Mouse (Mus musculus) cerebellum, postnatal 10 days (tissue): ENCODE measurements around the gene Foxp1.

Experiments used
- DNase-seq, 2 experiments: peaks; one replicate each; pipeline ENCODE4 v3.0.0; 2021; ENCODE audit warnings: mixed read lengths in 2 of 2

The Foxp1 gene

GRCm38 (mm10) chr6:99035459-99036375, 486.8 kb downstream of the Foxp1 start:
- no peak for DNase-seq

- no peak for DNase-seq
Measured at GRCm38 (mm10) chr6:99033062-99033461, 489.5 kb downstream of the Foxp1 start.

GRCm38 (mm10) chr6:99031321-99031903, 491.1 kb downstream of the Foxp1 start:
- no peak for DNase-seq

- peak; percentile 23 to 40 for DNase-seq
Measured at GRCm38 (mm10) chr6:99030251-99030650, 492.3 kb downstream of the Foxp1 start.

GRCm38 (mm10) chr6:99029438-99029837, 493.1 kb downstream of the Foxp1 start:
- no peak for DNase-seq

- DNase-seq = no peak
Measured at GRCm38 (mm10) chr6:99028989-99029305, 493.6 kb downstream of the Foxp1 start.

- DNase-seq = peak; percentile 70 to 82
Measured at GRCm38 (mm10) chr6:99028161-99028988, 494.1 kb downstream of the Foxp1 start.

- no peak for DNase-seq
Measured at GRCm38 (mm10) chr6:99027542-99028160, 494.9 kb downstream of the Foxp1 start.

- no peak for DNase-seq
Measured at GRCm38 (mm10) chr6:99026635-99027541, 495.6 kb downstream of the Foxp1 start.

- DNase-seq = no peak
Measured at GRCm38 (mm10) chr6:99026040-99026439, 496.5 kb downstream of the Foxp1 start.

GRCm38 (mm10) chr6:99024588-99024987, 497.9 kb downstream of the Foxp1 start:
- no peak for DNase-seq

GRCm38 (mm10) chr6:99020570-99021444, 501.7 kb downstream of the Foxp1 start:
- no peak for DNase-seq

- no peak for DNase-seq
Measured at GRCm38 (mm10) chr6:99019716-99020115, 502.8 kb downstream of the Foxp1 start.

- DNase-seq = no peak
Measured at GRCm38 (mm10) chr6:99019266-99019665, 503.3 kb downstream of the Foxp1 start.

- peak; percentile 23 to 32 for DNase-seq
Measured at GRCm38 (mm10) chr6:99013866-99014502, 508.5 kb downstream of the Foxp1 start.

- DNase-seq = no peak
Measured at GRCm38 (mm10) chr6:99013119-99013865, 509.2 kb downstream of the Foxp1 start.

GRCm38 (mm10) chr6:99011895-99012584, 510.5 kb downstream of the Foxp1 start:
- DNase-seq = no peak

- DNase-seq = no peak
Measured at GRCm38 (mm10) chr6:99009771-99010170, 512.8 kb downstream of the Foxp1 start.

- DNase-seq = peak in 1 of 2 experiments; percentile 24
Measured at GRCm38 (mm10) chr6:99008565-99008964, 514.0 kb downstream of the Foxp1 start.
